Mouse (Mus musculus) hindbrain, embryonic 12.5 days (tissue): ENCODE measurements around the gene Babam2. TPM values are rescaled to one million over a fixed set of nuclear protein-coding genes. Genes with fewer than 3 reads are reported as not detected.
"Not testable (repeated sequence)": the region's sequence is repeated elsewhere in the genome, so short reads cannot be mapped to it uniquely, and the experiment has no call there.

Experiments used
- ATAC-seq: fragments of 200-750 bp; cut with Nextera tagmentation; 2 replicates; pipeline ENCODE4 v1.8.0; 2017; ENCODE audit warnings: moderate TSS enrichment; ENCODE audit not compliant: low FRiP score
- H3K27ac ChIP-seq: fragments of 300-500 bp; sonication (generic); 2 replicates; pipeline ENCODE4 v1.5.1; 2016; ENCODE audit warnings: mild to moderate bottlenecking
- H3K27me3 ChIP-seq: fragments of 300-500 bp; sonication (generic); 2 replicates; pipeline ENCODE4 v1.6.1; 2016; ENCODE audit warnings: mild to moderate bottlenecking
- H3K36me3 ChIP-seq: fragments of 300-500 bp; sonication (generic); 2 replicates; pipeline ENCODE4 v1.6.1; 2016; ENCODE audit warnings: mild to moderate bottlenecking
- H3K4me1 ChIP-seq: fragments of 300-500 bp; sonication (generic); 2 replicates; pipeline ENCODE4 v1.6.1; 2016
- H3K4me2 ChIP-seq: fragments of 300-500 bp; sonication (generic); replicated peaks from 2 replicates; pipeline ENCODE4 v1.6.1; 2016; ENCODE audit warnings: mild to moderate bottlenecking
- H3K4me3 ChIP-seq: fragments of 300-500 bp; sonication (generic); 2 replicates; pipeline ENCODE4 v1.5.1; 2016; ENCODE audit warnings: mild to moderate bottlenecking
- H3K9ac ChIP-seq: fragments of 300-500 bp; sonication (generic); 2 replicates; pipeline ENCODE4 v1.6.1; 2016; ENCODE audit warnings: mild to moderate bottlenecking, moderate library complexity
- H3K9me3 ChIP-seq: fragments of 300-500 bp; sonication (generic); replicated peaks from 2 replicates; pipeline ENCODE4 v1.6.1; 2016; ENCODE audit warnings: mild to moderate bottlenecking
- WGBS: fragments of 180-500 bp; shearing (Covaris S2); methylation state at CpG from one replicate; pipeline ENCODE4 v1.1.7; 2016; 5-methylcytosine and 5-hydroxymethylcytosine counted together
- polyA plus RNA-seq: library from polyadenylated mRNA; unstranded; fragments of >200 nt; fragmentation: Nextera tagmentation; extraction: Ambion mirVana; gene quantifications from 2 replicates; pipeline ENCODE4 v1.2.1, GENCODE M21; 2016

Gene Babam2
- polyA plus RNA-seq, 1 experiment from 2014 or later, result 45.2 TPM

DNA sequence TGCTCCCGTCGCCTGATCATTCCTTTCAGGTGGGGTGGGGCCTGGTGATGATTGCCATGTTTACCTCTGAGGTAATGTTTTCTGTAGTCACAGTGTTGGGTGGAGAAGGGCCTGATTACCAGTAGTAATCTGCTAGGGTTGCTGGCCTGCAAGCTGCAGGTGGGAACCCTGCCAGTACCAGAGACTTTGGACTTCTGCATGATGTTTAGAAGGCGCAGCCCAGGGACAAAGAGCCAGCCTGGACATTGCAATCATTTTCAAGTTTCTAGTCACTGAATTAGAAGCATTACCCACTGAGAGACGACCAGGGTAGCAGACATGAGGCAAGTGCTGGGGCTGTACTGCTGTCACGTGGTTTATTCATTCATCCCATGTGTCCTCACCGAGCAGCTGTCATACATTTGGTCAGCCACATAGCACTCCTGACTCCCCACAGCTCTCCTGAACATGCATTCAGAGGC, 270.6 kb downstream of the Babam2 start:
- Histone ChIP-seq H3K27ac (no peak overlapping the region), H3K9me3 (no peaks in the 10 kb centered on the region), H3K9ac (no peak overlapping the region), H3K36me3 (no peaks in the 10 kb centered on the region), H3K4me3 (no peak overlapping the region), H3K27me3 (no peaks in the 10 kb centered on the region), H3K4me2 (no peak overlapping the region), H3K4me1 (peaks cover 4% of the 10 kb centered on the region; the same call in 1 of the 2 replicates)
- WGBS, result 64% methylated on average over 6 of the region's 6 CpGs
- no peak for ATAC-seq

DNA sequence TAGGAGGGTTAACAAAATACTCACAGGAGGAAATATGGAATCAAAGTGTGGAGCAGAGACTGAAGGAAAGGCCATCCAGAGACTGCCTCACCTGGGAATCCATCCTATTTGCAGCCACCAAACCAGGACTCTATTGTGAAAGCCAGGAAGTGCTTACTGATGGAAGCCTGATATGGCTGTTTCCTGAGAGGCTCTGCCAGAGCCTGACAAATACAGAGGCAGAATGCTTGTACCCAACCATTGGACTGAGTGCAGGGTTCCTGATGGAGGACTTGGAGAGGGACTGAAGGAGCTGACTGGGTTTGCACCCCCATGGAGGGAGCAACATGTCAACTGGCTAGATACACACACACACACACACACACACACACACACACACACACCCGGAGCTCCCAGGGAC, 274.9 kb downstream of the Babam2 start:
- not testable (repeated sequence) for ATAC-seq, H3K9me3 ChIP-seq, H3K27ac ChIP-seq, H3K4me1 ChIP-seq, H3K27me3 ChIP-seq, H3K9ac ChIP-seq, H3K36me3 ChIP-seq, H3K4me3 ChIP-seq, H3K4me2 ChIP-seq
- 86% methylated on average over 1 of the region's 1 CpGs for WGBS

DNA sequence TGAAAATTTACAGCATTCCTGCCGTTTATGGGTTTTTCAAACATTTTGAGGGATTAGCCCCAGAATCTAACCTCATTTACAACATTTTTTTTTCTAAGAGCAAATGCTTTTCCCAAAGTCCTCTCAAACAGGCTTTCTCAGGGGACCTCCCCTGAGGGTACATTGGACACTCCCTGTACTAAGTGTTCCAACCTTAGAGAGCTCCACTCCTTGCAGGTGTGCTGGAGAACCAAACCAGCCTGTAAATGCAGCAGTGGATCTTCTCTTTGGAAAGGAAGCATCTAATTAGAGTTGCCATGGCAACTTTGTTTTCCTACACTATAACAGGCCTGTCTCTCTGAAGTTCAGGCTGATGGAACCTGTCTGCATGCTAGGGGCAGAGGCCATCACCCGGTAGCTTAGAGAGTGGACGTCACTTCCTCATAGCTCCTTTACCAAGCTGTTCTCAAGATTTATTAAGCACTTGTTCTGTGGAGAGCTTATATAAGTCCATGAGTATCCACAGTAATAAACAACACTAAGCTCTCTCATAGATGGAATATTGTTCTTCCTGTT, 277.2 kb downstream of the Babam2 start:
- ATAC-seq, result no peak
- H3K9ac ChIP-seq, result no peak overlapping the region
- H3K4me2 ChIP-seq, result no peak overlapping the region
- H3K4me1 ChIP-seq, result no peaks in the 10 kb centered on the region; the same call in 1 of the 2 replicates
- WGBS, result 71% methylated on average over 3 of the region's 3 CpGs
- no peak overlapping the region for H3K27ac ChIP-seq
- H3K4me3 ChIP-seq, result no peak overlapping the region
- no peaks in the 10 kb centered on the region for H3K27me3 ChIP-seq
- no peaks in the 10 kb centered on the region for H3K9me3 ChIP-seq
- H3K36me3 ChIP-seq, result no peaks in the 10 kb centered on the region

DNA sequence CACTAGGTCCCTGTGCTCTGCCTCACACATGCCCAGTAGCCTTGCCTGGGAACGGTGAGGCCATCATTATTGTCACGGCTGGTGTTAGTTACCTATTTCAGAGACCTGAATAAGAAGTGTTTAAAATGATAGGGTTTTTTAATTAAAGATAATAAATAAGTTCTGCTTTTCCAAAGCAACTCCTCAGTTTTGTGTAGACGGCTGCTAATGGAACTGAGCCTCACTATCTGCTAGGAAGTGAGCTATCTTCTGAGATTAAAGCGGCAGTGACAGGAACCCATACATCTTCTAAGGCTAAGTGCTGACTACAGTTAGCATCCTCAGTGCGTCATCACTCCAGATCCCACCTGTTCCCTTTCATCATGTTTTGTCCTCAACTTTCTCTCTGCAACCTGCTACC, 284.6 kb downstream of the Babam2 start:
- no peaks in the 10 kb centered on the region for H3K36me3 ChIP-seq
- H3K9ac ChIP-seq, result no peak overlapping the region
- H3K9me3 ChIP-seq, result no peaks in the 10 kb centered on the region
- 91% methylated on average over 5 of the region's 5 CpGs for WGBS
- H3K4me1 ChIP-seq, result no peaks in the 10 kb centered on the region
- H3K27me3 ChIP-seq, result no peaks in the 10 kb centered on the region
- ATAC-seq, result no peak
- H3K4me2 ChIP-seq, result no peak overlapping the region
- H3K27ac ChIP-seq, result no peak overlapping the region
- no peak overlapping the region for H3K4me3 ChIP-seq

DNA sequence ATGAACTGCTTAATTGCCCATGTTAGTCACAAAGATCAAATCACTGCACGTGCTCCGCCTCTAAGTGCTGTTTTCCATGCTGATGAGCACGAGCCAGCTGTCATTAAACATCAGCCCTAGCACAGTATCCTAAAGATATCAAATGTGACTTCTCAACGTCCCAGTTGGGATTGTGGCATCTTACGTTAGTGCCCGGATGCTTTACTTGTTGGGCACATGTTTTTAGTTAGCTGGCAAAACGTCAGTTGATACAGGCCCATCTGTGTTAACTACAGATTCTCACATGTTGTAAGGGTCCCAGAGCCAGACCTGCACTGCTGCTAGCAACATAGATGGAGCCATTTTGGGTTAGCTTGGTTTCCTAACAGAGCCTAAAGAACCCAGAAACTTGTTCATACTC, 285.7 kb downstream of the Babam2 start:
- Histone ChIP-seq H3K4me3 (no peak overlapping the region), H3K36me3 (no peaks in the 10 kb centered on the region), H3K27me3 (no peaks in the 10 kb centered on the region), H3K27ac (no peak overlapping the region), H3K9me3 (no peaks in the 10 kb centered on the region), H3K4me1 (no peaks in the 10 kb centered on the region), H3K9ac (no peak overlapping the region), H3K4me2 (no peak overlapping the region)
- ATAC-seq, result no peak
- 80% methylated on average over 7 of the region's 7 CpGs for WGBS

DNA sequence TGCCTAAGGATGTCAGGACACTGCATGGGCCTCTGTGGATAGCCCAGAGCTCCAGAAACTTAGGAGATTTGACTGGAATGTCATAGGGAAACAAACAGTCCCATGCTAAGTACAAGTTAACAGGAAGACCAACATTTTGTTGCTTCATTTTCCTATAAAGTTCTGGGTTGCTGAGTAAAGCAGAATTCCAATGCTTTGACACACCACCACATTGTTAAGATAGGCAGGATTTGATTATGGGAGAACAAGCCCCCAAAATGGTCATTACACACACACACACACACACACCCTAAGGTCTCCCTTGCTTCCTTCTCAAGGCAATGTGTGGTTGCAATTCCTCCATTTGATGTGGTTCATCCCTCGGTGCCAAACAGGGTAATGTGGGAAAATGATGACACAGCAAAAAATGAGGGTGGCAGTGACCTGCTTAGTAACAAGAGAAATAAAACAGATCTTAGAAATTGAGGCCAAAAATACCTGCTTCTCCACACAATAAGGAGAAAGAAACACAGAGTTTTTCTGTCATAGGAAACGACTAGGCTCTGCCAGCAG, 286.4 kb downstream of the Babam2 start:
- Histone ChIP-seq H3K4me3 (no peak overlapping the region), H3K4me2 (no peak overlapping the region), H3K4me1 (no peaks in the 10 kb centered on the region), H3K9ac (no peak overlapping the region), H3K27ac (no peak overlapping the region), H3K27me3 (no peaks in the 10 kb centered on the region), H3K36me3 (no peaks in the 10 kb centered on the region), H3K9me3 (no peaks in the 10 kb centered on the region)
- WGBS, result 89% methylated on average over 2 of the region's 2 CpGs
- ATAC-seq, result no peak

DNA sequence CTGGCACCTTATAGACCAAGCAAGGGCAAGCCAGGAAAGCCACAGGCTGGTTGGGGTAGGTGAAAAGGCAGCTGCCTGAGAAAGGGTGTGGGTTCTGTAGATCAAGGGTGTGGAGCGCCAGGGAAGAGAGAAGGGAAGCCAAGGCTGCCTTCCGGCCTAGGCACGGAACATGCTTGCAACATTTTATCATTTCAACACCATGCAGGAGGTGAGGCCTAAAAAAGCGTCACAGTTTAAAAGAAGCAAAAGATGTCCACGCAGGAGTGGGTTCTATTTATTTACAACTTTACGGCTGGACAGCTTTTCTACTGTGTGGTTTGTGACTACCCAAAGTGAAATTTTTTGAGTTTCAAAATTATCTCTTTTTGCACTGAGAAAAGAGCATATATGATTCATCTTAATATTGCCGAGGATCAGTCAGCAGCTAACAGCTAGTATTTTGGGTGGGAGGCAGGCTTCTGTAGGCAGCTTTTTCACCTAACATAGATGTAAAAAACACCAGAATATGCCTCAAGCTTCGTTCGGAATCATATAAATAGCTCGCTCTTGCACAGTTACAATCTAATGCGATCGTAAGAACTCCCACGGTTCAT, 287.0 kb downstream of the Babam2 start:
- 91% methylated on average over 13 of the region's 13 CpGs for WGBS
- H3K9me3 ChIP-seq, result no peaks in the 10 kb centered on the region
- no peaks in the 10 kb centered on the region for H3K4me1 ChIP-seq
- no peaks in the 10 kb centered on the region for H3K27me3 ChIP-seq
- H3K4me2 ChIP-seq, result no peak overlapping the region
- no peak for ATAC-seq
- H3K4me3 ChIP-seq, result no peak overlapping the region
- H3K9ac ChIP-seq, result no peak overlapping the region
- no peak overlapping the region for H3K27ac ChIP-seq
- no peaks in the 10 kb centered on the region for H3K36me3 ChIP-seq

DNA sequence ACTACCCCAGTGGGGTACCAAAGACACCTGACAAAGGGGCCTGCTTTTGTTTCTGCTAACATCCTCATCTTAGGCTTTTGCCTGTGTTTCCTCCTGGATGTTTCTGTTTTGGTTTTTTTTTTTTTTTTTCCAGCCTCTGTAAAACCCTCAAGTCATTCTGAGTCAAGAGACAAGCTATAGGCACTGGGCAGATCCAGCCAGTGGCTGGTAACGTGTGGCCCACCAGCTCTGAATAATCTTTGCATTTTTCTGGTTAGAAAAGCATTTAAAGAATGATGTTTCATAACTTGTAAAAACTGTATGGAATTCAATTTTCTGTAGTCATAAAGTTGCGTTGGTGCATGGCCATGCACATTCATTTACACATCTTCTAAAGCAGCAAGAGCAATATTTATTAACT, 287.5 kb downstream of the Babam2 start:
- H3K9ac ChIP-seq, result no peak overlapping the region
- H3K9me3 ChIP-seq, result no peaks in the 10 kb centered on the region
- no peaks in the 10 kb centered on the region for H3K4me1 ChIP-seq
- ATAC-seq, result no peak
- 91% methylated on average over 2 of the region's 2 CpGs for WGBS
- no peak overlapping the region for H3K4me3 ChIP-seq
- H3K36me3 ChIP-seq, result no peaks in the 10 kb centered on the region
- H3K4me2 ChIP-seq, result no peak overlapping the region
- no peaks in the 10 kb centered on the region for H3K27me3 ChIP-seq
- H3K27ac ChIP-seq, result no peak overlapping the region

DNA sequence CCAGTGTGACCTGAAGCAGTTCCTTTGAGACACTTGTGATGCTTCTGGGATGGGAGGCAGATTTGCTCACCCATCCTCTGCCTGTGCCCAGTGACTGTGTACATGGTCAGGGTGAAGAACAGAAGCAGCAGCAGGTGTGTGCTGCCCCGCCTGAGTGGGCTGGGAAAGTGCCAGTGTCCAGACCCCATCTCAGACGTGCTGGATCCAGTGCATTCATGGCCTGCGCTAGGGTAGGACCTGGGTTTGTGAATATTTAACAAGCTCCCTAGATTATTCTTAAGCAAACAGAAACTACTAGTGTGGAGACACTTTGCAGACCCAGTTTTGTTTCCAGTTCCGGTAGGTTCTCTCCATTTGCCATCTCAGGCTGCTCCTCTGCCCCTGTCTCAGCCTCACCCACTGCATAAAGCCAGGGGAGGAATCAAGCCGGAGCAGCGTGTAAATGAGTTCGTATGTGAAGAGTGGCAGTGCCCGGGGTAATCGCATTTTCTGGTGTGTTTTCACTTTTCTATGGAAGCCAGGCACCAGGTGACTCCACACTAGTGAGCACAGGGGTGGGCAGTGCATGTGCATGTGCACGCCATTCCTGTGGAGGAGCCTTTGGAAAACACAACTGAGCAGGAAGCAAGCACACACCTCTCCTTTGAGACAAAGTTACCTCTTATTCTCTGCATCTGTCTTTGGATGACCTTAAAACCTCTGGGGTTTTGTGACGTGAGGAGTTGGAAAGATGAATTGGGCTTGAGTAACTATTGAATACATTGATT, 290.2 kb downstream of the Babam2 start:
- Histone ChIP-seq H3K9ac (no peak overlapping the region), H3K9me3 (no peaks in the 10 kb centered on the region), H3K27me3 (no peaks in the 10 kb centered on the region), H3K27ac (no peak overlapping the region), H3K4me2 (no peak overlapping the region), H3K4me3 (no peak overlapping the region), H3K36me3 (no peaks in the 10 kb centered on the region), H3K4me1 (no peaks in the 10 kb centered on the region)
- WGBS, result 93% methylated on average over 11 of the region's 11 CpGs
- ATAC-seq, result no peak

DNA sequence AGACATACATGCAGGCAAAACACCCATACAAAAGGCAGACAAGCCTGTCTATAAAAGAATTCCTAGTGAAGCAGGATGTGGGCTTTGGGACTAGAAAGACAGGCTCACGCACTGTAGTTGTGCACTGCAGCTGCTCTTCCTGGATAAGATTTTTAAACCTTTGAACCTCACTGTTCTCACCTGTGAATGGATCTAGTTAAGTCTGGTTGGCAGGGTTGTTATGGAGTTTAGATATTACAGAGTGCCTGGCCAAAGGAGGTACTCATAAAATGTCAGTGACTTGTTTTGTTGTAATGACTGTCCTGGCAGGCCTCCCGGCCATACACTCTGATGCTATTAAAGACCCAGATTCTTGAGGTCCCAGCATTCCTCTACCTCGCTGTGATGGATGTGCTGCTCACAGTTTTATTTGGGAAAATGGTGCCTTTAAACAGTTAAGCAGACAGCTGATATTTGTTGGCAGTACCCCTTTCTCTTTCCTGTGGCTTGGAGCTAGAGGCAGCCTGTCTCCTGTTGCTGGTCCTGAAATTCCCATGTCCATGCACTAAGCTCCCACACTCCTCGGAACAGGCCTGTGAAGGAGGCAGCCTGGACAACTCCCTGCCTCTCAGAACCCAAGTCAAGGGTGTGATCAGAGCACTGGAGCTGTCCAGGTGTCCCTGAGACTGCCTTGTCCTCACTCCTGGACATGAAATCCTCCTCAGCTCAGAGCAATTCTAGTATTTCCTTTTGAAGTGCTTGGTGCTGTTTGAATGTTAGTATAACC, 299.9 kb downstream of the Babam2 start:
- no peaks in the 10 kb centered on the region for H3K4me1 ChIP-seq
- H3K4me2 ChIP-seq, result no peak overlapping the region
- H3K27me3 ChIP-seq, result no peaks in the 10 kb centered on the region
- no peak overlapping the region for H3K27ac ChIP-seq
- WGBS, result 82% methylated on average over 4 of the region's 4 CpGs
- no peaks in the 10 kb centered on the region for H3K36me3 ChIP-seq
- H3K9me3 ChIP-seq, result no peaks in the 10 kb centered on the region
- H3K4me3 ChIP-seq, result no peak overlapping the region
- no peak overlapping the region for H3K9ac ChIP-seq
- no peak for ATAC-seq

DNA sequence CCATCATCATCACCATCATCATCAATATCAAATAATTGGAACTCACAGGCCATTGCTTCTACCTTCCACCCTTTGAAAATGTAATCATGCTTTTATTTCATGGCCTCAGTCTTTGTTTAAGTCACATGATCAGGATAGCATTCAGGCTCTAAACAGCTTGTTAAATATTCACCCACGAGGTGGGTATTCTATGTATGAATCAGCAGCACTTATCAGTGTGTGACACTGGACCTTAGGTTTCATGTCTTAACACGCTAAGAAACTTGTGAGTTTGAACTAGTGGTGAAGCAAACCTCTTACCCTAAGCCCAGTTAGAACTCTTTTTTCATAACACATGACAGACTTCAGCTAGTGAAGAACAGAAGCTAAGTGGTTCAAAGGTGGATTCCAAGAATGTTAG, 301.3 kb downstream of the Babam2 start:
- WGBS, result 84% methylated on average over 2 of the region's 2 CpGs
- no peaks in the 10 kb centered on the region for H3K36me3 ChIP-seq
- H3K9me3 ChIP-seq, result no peaks in the 10 kb centered on the region
- H3K9ac ChIP-seq, result no peak overlapping the region
- no peak overlapping the region for H3K4me3 ChIP-seq
- H3K4me1 ChIP-seq, result no peaks in the 10 kb centered on the region
- ATAC-seq, result no peak
- no peak overlapping the region for H3K4me2 ChIP-seq
- no peak overlapping the region for H3K27ac ChIP-seq
- no peaks in the 10 kb centered on the region for H3K27me3 ChIP-seq

DNA sequence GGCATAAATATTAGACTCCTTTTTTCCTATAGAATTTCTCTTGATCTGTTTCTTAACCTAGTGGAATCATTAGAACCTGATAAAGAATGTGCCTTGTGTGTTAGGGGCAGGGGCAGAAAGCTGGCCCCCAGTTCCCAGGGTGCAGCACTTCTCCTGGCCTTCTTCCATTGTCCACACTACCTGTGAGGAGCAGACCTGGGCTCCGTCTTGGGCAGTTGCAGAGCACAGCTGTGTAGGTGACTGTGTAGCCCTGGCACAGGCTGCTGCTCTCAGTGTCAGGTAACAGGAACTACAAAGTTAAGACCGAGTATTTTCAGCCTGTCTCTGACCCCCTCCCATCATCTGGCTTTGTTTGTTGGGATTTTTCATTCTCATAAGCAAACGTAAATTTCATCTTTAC, 302.6 kb downstream of the Babam2 start:
- Histone ChIP-seq H3K9me3 (no peaks in the 10 kb centered on the region), H3K4me2 (no peak overlapping the region), H3K4me1 (no peaks in the 10 kb centered on the region), H3K4me3 (no peak overlapping the region), H3K36me3 (no peaks in the 10 kb centered on the region), H3K9ac (no peak overlapping the region), H3K27ac (no peak overlapping the region), H3K27me3 (no peaks in the 10 kb centered on the region)
- no peak for ATAC-seq
- WGBS, result 79% methylated on average over 3 of the region's 3 CpGs
